Mouse (Mus musculus): Measurements from ENCODE around the gene Klk10. TPM values are rescaled to one million over a fixed set of nuclear protein-coding genes. Genes with fewer than 3 reads are reported as not detected.

The Klk10 gene
- polyA plus RNA-seq, 1 experiment from 2014 or later: 0.36 TPM

DNA sequence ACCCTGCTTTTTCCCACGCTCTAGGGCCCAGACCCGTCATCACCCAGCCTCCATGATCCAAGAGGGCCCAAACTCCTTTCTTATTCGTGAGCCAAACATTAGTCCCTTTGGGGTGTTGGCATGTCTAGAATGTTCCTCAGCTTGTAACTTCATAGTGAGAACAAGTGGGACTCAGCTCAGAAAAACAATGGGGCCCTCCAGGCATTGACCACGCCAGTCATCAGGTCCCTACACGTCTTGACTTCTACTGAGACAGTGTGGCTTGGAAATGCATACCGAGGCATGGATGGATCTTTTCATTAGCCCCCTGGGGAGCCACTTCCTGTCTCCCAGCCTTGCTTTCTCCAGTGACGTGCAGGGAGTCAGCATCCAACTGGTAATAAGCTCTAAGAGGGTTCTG is 19.0 kb downstream of the Klk10 start:
- no peaks in the 10 kb centered on the region for H3K36me3 ChIP-seq
- 79% methylated on average over 7 of the region's 7 CpGs for WGBS
- no peaks in the 10 kb centered on the region for H3K9me3 ChIP-seq (replicated peaks)
- no peak overlapping the region for H3K4me3 ChIP-seq
- no peak overlapping the region for H3K27ac ChIP-seq (replicated peaks)
- H3K27me3 ChIP-seq (ENCODE audit: low read depth, poor library complexity, severe bottlenecking): peaks cover 40% of the 10 kb centered on the region
- DNase-seq (ENCODE audit: low spot score): no peak
- H3K4me1 ChIP-seq: peaks cover 22% of the 10 kb centered on the region

GRCm38 (mm10) chr7:43810994-43811393 is 30.2 kb downstream of the Klk10 start, which contains the start of gene Klk7:
Gene Klk7, plus strand, starts transcription at chr7:43811294.
- no peaks in the 10 kb centered on the region for H3K4me1 ChIP-seq
- no peak within 1 kb of the TSS for H3K4me3 ChIP-seq
- H3K36me3 ChIP-seq: no peaks in the 10 kb centered on the region
- no peaks in the 10 kb centered on the region for H3K27me3 ChIP-seq (ENCODE audit: low read depth, poor library complexity, severe bottlenecking)
- no peak for DNase-seq (ENCODE audit: low spot score)
- H3K27ac ChIP-seq (replicated peaks): no peak within 1 kb of the TSS
- WGBS: 60% methylated on average over 5 of the region's 5 CpGs
- H3K9me3 ChIP-seq (replicated peaks): no peaks in the 10 kb centered on the region

- H3K9me3 ChIP-seq (replicated peaks): no peaks in the 10 kb centered on the region
- 87% methylated on average over 7 of the region's 7 CpGs for WGBS
Measured at GRCm38 (mm10) chr7:43815211-43815610, 34.4 kb downstream of the Klk10 start.

GRCm38 (mm10) chr7:43816746-43817145 is 35.9 kb downstream of the Klk10 start:
- no peaks in the 10 kb centered on the region for H3K27me3 ChIP-seq (ENCODE audit: low read depth, poor library complexity, severe bottlenecking)
- no peaks in the 10 kb centered on the region for H3K9me3 ChIP-seq (replicated peaks)
- no peak for DNase-seq (ENCODE audit: low spot score)
- no peak overlapping the region for H3K27ac ChIP-seq (replicated peaks)
- no peaks in the 10 kb centered on the region for H3K4me1 ChIP-seq
- H3K4me3 ChIP-seq: no peak overlapping the region
- H3K36me3 ChIP-seq: no peaks in the 10 kb centered on the region

More at GRCm38 (mm10) chr7:43815211-43815610, 34.4 kb downstream of the Klk10 start:
- Histone ChIP-seq H3K36me3 (no peaks in the 10 kb centered on the region), H3K27me3 (ENCODE audit: low read depth, poor library complexity, severe bottlenecking) (no peaks in the 10 kb centered on the region), H3K27ac (replicated peaks) (no peak overlapping the region), H3K4me3 (no peak overlapping the region), H3K4me1 (no peaks in the 10 kb centered on the region)
- DNase-seq (ENCODE audit: low spot score): no peak

DNA sequence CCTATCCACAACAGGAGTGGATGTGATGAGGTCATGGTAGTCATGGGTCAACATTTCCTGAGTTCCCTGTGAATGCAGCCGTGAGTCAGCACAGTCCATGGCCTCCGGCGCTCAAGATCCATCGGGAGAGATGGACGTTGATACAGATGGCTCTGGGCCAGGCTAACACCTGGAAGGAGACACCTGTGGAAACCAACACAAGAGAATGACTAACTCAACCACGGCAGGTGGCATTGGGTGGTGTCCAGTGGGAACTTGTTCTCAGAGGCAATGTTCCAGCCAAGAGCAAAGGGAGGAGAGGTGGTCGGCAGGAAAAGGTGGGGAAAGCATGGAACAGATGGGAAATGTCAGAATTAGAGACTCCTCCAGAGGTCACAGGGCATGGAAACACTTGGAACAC is 40.7 kb downstream of the Klk10 start:
- Histone ChIP-seq H3K27ac (replicated peaks) (no peak overlapping the region), H3K36me3 (no peaks in the 10 kb centered on the region), H3K27me3 (ENCODE audit: low read depth, poor library complexity, severe bottlenecking) (no peaks in the 10 kb centered on the region), H3K4me3 (no peak overlapping the region), H3K4me1 (no peaks in the 10 kb centered on the region), H3K9me3 (replicated peaks) (no peaks in the 10 kb centered on the region)
- 91% methylated on average over 7 of the region's 7 CpGs for WGBS
- DNase-seq (ENCODE audit: low spot score): no peak

- no peaks in the 10 kb centered on the region for H3K4me1 ChIP-seq
- no peak within 1 kb of the TSS for H3K27ac ChIP-seq (replicated peaks)
- no peaks in the 10 kb centered on the region for H3K27me3 ChIP-seq (ENCODE audit: low read depth, poor library complexity, severe bottlenecking)
- WGBS: 84% methylated on average over 10 of the region's 10 CpGs
- no peaks in the 10 kb centered on the region for H3K36me3 ChIP-seq
- no peak for DNase-seq (ENCODE audit: low spot score)
- no peak within 1 kb of the TSS for H3K4me3 ChIP-seq
- 0 out of 2 replicates have a peak, but pooled peaks cover 3% of the 10 kb centered on the region for H3K9me3 ChIP-seq (replicated peaks)
Measured at GRCm38 (mm10) chr7:43824199-43824598, 43.4 kb downstream of the Klk10 start, which contains the start of gene Klk6. Gene Klk6, plus strand, starts transcription at chr7:43824499.

GRCm38 (mm10) chr7:43826056-43826455 is 45.2 kb downstream of the Klk10 start:
- Histone ChIP-seq H3K4me3 (no peak overlapping the region), H3K27me3 (ENCODE audit: low read depth, poor library complexity, severe bottlenecking) (no peaks in the 10 kb centered on the region), H3K9me3 (replicated peaks) (0 out of 2 replicates have a peak, but pooled peaks cover 3% of the 10 kb centered on the region), H3K36me3 (no peaks in the 10 kb centered on the region), H3K27ac (replicated peaks) (no peak overlapping the region), H3K4me1 (no peaks in the 10 kb centered on the region)
- no peak for DNase-seq (ENCODE audit: low spot score)
- 88% methylated on average over 5 of the region's 5 CpGs for WGBS

DNA sequence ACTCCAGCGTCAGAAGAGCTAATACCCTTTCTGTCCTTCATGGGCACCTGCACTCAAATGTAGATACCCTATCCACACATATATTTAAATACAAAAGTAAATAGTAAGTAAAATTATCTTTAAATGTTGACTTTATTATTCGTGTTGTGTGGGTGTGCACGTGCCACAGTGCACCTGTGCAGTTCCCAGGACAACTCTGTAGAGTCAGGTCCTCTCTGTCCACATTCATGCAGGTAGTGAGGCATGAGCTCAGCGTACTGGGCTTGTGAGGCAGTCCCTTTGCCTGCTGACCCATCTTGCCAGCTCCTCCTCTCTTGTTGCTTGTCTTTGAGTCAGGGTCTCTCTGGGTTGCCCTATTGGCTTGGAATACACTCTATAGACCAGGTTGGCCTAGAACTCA is 46.9 kb downstream of the Klk10 start:
- Histone ChIP-seq H3K4me3 (no peak overlapping the region), H3K27ac (replicated peaks) (no peak overlapping the region), H3K27me3 (ENCODE audit: low read depth, poor library complexity, severe bottlenecking) (no peaks in the 10 kb centered on the region), H3K4me1 (no peaks in the 10 kb centered on the region), H3K36me3 (no peaks in the 10 kb centered on the region), H3K9me3 (replicated peaks) (0 out of 2 replicates have a peak, but pooled peaks cover 3% of the 10 kb centered on the region)
- 85% methylated on average over 4 of the region's 4 CpGs for WGBS
- no peak for DNase-seq (ENCODE audit: low spot score)

DNA sequence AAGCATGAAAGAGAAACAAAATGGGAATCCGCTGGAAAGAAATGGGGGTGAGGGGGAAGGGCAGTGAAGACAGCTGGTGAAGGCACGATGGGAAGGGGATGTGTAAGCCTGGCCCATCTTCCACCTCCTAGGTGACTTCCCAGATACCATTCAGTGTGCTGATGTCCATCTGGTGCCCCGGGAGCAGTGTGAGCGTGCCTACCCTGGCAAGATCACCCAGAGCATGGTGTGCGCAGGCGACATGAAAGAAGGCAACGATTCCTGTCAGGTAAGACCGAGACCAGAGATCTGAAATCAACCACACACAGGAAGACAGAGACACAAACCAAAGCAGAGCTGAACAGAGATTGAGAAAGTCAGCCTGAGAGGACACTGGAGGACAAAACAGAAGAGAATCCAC is 48.2 kb downstream of the Klk10 start:
- no peaks in the 10 kb centered on the region for H3K27me3 ChIP-seq (ENCODE audit: low read depth, poor library complexity, severe bottlenecking)
- H3K9me3 ChIP-seq (replicated peaks): 0 out of 2 replicates have a peak, but pooled peaks cover 3% of the 10 kb centered on the region

More for the DNA sequence above, 48.2 kb downstream of the Klk10 start:
- WGBS: 91% methylated on average over 8 of the region's 8 CpGs
- DNase-seq (ENCODE audit: low spot score): no peak
- Histone ChIP-seq H3K4me1 (no peaks in the 10 kb centered on the region), H3K27ac (replicated peaks) (no peak overlapping the region), H3K4me3 (no peak overlapping the region), H3K36me3 (no peaks in the 10 kb centered on the region)

Other genes starting within 250 kb of the Klk10 start
- 0.83 and 1.0 TPM in 2 replicates for gene Cd33, start 236.6 kb upstream of the Klk10 start, polyA plus RNA-seq (2016; fragmentation: Nextera tagmentation; extraction: Ambion mirVana)
- gene Zfp658, start 218.8 kb upstream of the Klk10 start, polyA plus RNA-seq (2016; fragmentation: Nextera tagmentation; extraction: Ambion mirVana): 4.7 and 5.9 TPM in 2 replicates
- 14.6 and 16.6 TPM in 2 replicates for gene Zfp719, start 201.4 kb upstream of the Klk10 start, polyA plus RNA-seq (2016; fragmentation: Nextera tagmentation; extraction: Ambion mirVana)
- 0.87 and 1.6 TPM in 2 replicates for gene Zfp819, start 173.9 kb upstream of the Klk10 start, polyA plus RNA-seq (2016; fragmentation: Nextera tagmentation; extraction: Ambion mirVana)
- gene Ceacam18, start 146.3 kb upstream of the Klk10 start, polyA plus RNA-seq (2016; fragmentation: Nextera tagmentation; extraction: Ambion mirVana): not detected in 2 replicates
- 0.16 and 0.66 TPM in 2 replicates for gene Siglece, start 120.9 kb upstream of the Klk10 start, polyA plus RNA-seq (2016; fragmentation: Nextera tagmentation; extraction: Ambion mirVana)
- gene Ctu1, start 109.0 kb upstream of the Klk10 start, polyA plus RNA-seq (2016; fragmentation: Nextera tagmentation; extraction: Ambion mirVana): 17.4 and 17.5 TPM in 2 replicates
- gene Klk14, start 90.6 kb upstream of the Klk10 start, polyA plus RNA-seq (2016; fragmentation: Nextera tagmentation; extraction: Ambion mirVana): not detected in 2 replicates
- 0.21 and 0.33 TPM in 2 replicates for gene Klk13, start 68.5 kb upstream of the Klk10 start, polyA plus RNA-seq (2016; fragmentation: Nextera tagmentation; extraction: Ambion mirVana)
- not detected in 2 replicates for gene Klk12, start 12.1 kb upstream of the Klk10 start, polyA plus RNA-seq (2016; fragmentation: Nextera tagmentation; extraction: Ambion mirVana)
- gene Klk11, start 6.4 kb upstream of the Klk10 start, polyA plus RNA-seq (2016; fragmentation: Nextera tagmentation; extraction: Ambion mirVana): not detected in 2 replicates
- gene Klk9, start 10.9 kb downstream of the Klk10 start, polyA plus RNA-seq (2016; fragmentation: Nextera tagmentation; extraction: Ambion mirVana): not detected in 2 replicates
- gene Klk8, start 16.5 kb downstream of the Klk10 start, polyA plus RNA-seq (2016; fragmentation: Nextera tagmentation; extraction: Ambion mirVana): 9.5 and 10.0 TPM in 2 replicates
- gene Klk7, start 30.3 kb downstream of the Klk10 start, polyA plus RNA-seq (2016; fragmentation: Nextera tagmentation; extraction: Ambion mirVana): not detected in 2 replicates
- gene Klk6, start 43.5 kb downstream of the Klk10 start, polyA plus RNA-seq (2016; fragmentation: Nextera tagmentation; extraction: Ambion mirVana): not detected in 2 replicates
- gene Klk5, start 60.9 kb downstream of the Klk10 start, polyA plus RNA-seq (2016; fragmentation: Nextera tagmentation; extraction: Ambion mirVana): 0.17 TPM in 1 of 2 replicates, not detected in the other
- gene Klk4, start 100.1 kb downstream of the Klk10 start, polyA plus RNA-seq (2016; fragmentation: Nextera tagmentation; extraction: Ambion mirVana): not detected in 2 replicates
- not detected in 2 replicates for gene Klk15, start 152.7 kb downstream of the Klk10 start, polyA plus RNA-seq (2016; fragmentation: Nextera tagmentation; extraction: Ambion mirVana)
- gene Klk1b8, start 169.6 kb downstream of the Klk10 start, polyA plus RNA-seq (2016; fragmentation: Nextera tagmentation; extraction: Ambion mirVana): not detected in 2 replicates
- not detected in 2 replicates for gene Klk1b1, start 185.7 kb downstream of the Klk10 start, polyA plus RNA-seq (2016; fragmentation: Nextera tagmentation; extraction: Ambion mirVana)
- not detected in 2 replicates for gene Klk1b9, start 195.0 kb downstream of the Klk10 start, polyA plus RNA-seq (2016; fragmentation: Nextera tagmentation; extraction: Ambion mirVana)
- not detected in 2 replicates for gene Klk1b11, start 214.8 kb downstream of the Klk10 start, polyA plus RNA-seq (2016; fragmentation: Nextera tagmentation; extraction: Ambion mirVana)
- gene Klk1b26, start 231.1 kb downstream of the Klk10 start, polyA plus RNA-seq (2016; fragmentation: Nextera tagmentation; extraction: Ambion mirVana): not detected in 2 replicates